ENCODE assay signal across 8 mouse cellular contexts in the genomic region with DNA sequence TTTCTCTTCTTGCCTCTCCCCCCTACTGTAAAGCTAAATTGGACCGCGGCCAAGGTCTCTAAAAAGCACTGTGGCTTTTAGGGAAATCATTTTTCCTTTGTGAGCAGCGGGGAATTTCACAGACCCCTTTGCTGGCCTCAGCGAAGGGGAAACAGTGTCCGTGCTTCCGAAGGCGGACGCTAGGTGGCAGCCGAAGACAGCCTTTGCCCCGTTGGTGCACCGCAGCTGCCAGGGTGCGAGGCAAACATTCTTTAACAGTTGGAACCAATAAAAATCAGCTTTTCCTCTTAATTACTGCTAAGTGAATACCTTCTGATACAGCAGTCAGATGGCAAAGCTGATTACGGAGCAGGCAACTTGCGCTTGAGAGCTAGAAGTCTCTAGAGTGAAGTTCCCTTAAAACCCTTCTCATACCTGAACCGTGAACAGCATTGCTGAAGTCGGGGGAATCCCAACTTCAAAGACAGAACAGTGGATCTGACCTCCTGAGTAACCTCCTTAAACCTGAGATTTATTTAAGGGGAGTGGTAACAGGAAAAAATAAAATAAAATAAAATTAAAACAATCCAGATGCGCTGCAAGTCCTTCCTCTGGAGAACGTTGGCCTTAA.
A peak's percentile ranks its signal among the peaks of the same experiment; 100 is the strongest.
DNase-seq lines count a peak whose midpoint lies in the region; ATAC-seq and TF ChIP-seq lines count a peak whose summit lies in the region.

No protein-coding gene starts in this region.

- H3K27me3 ChIP-seq in forebrain, embryonic 10.5 days (ENCODE audit: poor library complexity, severe bottlenecking) = peaks cover 78% of the 10 kb centered on the region
- H3K27me3 ChIP-seq in lung, embryonic 14.5 days (ENCODE audit: insufficient read depth, low read length) = no peaks in the 10 kb centered on the region

- peak overlapping the region; percentile 38; the same call in 1 of the 2 replicates for H3K9ac ChIP-seq in lung, embryonic 14.5 days

- peak; percentile 69 for DNase-seq in NIH3T3 (ENCODE audit: low read depth)
- DNase-seq in forebrain, embryonic 10.5 days (ENCODE audit: extremely low spot score, low spot score) = peak; percentile 79
- peak; percentile 36 to 78 for DNase-seq in layer of hippocampus, adult 2 months (ENCODE audit: low spot score in 2 of 2)
- DNase-seq in lung, embryonic 14.5 days = peak; percentile 90
- DNase-seq in retina, embryonic 14.5 days (ENCODE audit: low spot score) = peak; percentile 95
- DNase-seq in B cell, adult 2 months = no peak

- peak; percentile 99 for TF ChIP-seq CTCF in layer of hippocampus, adult 2 months (conservative IDR thresholded peaks at IDR 0.05)
- TF ChIP-seq CTCF in lung, embryonic 14.5 days (IDR thresholded peaks at IDR 0.05; ENCODE audit: low read depth) = peak; percentile 96

- H3K4me1 ChIP-seq in brown adipose tissue, adult 24 weeks (ENCODE audit: control insufficient read depth, insufficient read depth, insufficient read length, low read length) = no peaks in the 10 kb centered on the region
- peaks cover 12% of the 10 kb centered on the region for H3K4me1 ChIP-seq in forebrain, embryonic 10.5 days
- H3K4me1 ChIP-seq in lung, embryonic 14.5 days (ENCODE audit: insufficient read depth) = no peaks in the 10 kb centered on the region; the same call in 1 of the 2 replicates

- peak; percentile 76 to 91 for ATAC-seq in hematopoietic stem cell, adult 5-6 weeks (replicated peaks in 1 of 2; ENCODE audit: insufficient read depth in 1 of 2, low FRiP score in 2 of 2, low TSS enrichment in 1 of 2, low read depth in 1 of 2, poor library complexity in 2 of 2, severe bottlenecking in 2 of 2)
- ATAC-seq in lung, embryonic 14.5 days (ENCODE audit: insufficient read depth) = peak; percentile 91

- peak overlapping the region; percentile 62 for H3K4me2 ChIP-seq in lung, embryonic 14.5 days

- 13% methylated on average over 18 of the region's 18 CpGs for WGBS in forebrain, embryonic 10.5 days
- 13% methylated on average over 18 of the region's 18 CpGs for WGBS in lung, embryonic 14.5 days

- peak overlapping the region; percentile 31; the same call in 1 of the 2 replicates for H3K4me3 ChIP-seq in brown adipose tissue, adult 24 weeks (ENCODE audit: insufficient read depth, low read depth, low read length)
- H3K4me3 ChIP-seq in forebrain, embryonic 10.5 days = peak overlapping the region; percentile 35
- H3K4me3 ChIP-seq in layer of hippocampus, adult 2 months = peak overlapping the region; percentile 47
- peak overlapping the region; percentile 22; the same call in 1 of the 2 replicates for H3K4me3 ChIP-seq in lung, embryonic 14.5 days (ENCODE audit: low read depth, low read length)

- no peaks in the 10 kb centered on the region for H3K36me3 ChIP-seq in forebrain, embryonic 10.5 days (replicated peaks)
- H3K36me3 ChIP-seq in lung, embryonic 14.5 days (ENCODE audit: insufficient read depth) = no peaks in the 10 kb centered on the region

- no peak overlapping the region for H3K27ac ChIP-seq in brown adipose tissue, adult 24 weeks (replicated peaks; ENCODE audit: low read depth, low read length)
- H3K27ac ChIP-seq in forebrain, embryonic 10.5 days = no peak overlapping the region
- no peak overlapping the region for H3K27ac ChIP-seq in layer of hippocampus, adult 2 months
- no peak overlapping the region for H3K27ac ChIP-seq in lung, embryonic 14.5 days (ENCODE audit: low read depth)

- no peaks in the 10 kb centered on the region for H3K9me3 ChIP-seq in forebrain, embryonic 10.5 days
- H3K9me3 ChIP-seq in lung, embryonic 14.5 days (ENCODE audit: low read depth, low read length) = no peaks in the 10 kb centered on the region

Comparison
In these comparisons a context has a peak if more than half of its experiments do, and no peak if none do; other contexts are left out.
1. DNase-seq: peak in NIH3T3 (single experiment), forebrain, embryonic 10.5 days (single experiment), layer of hippocampus, adult 2 months (2 of 2), lung, embryonic 14.5 days (single experiment) and retina, embryonic 14.5 days (single experiment); none in B cell, adult 2 months (0 of 2).
2. Peak in every context shown above with its lines, with median percentiles within 50 percentile points of each other: H3K4me3 ChIP-seq.